Mouse (Mus musculus) liver, adult 2 months (tissue): ENCODE results near the gene Slc35d3. TPM values are rescaled to one million over a fixed set of nuclear protein-coding genes. Genes with fewer than 3 reads are reported as not detected.

ENCODE experiments used
- DNase-seq: peaks from one replicate; pipeline ENCODE4 v3.0.0-alpha.2; 2011; ENCODE audit warnings: low read depth, low spot score; ENCODE audit errors: extremely low read depth
- H3K27ac ChIP-seq: fragments of 200-500 bp; replicated peaks from 2 replicates; pipeline ENCODE4 v1.5.1; 2012; ENCODE audit warnings: low read depth, mild to moderate bottlenecking, control low read depth, inconsistent platforms, low read length; ENCODE audit not compliant: insufficient read depth
- H3K27me3 ChIP-seq: fragments of 200-500 bp; 2 replicates; pipeline ENCODE4 v1.6.1; 2012; ENCODE audit warnings: mild to moderate bottlenecking, moderate library complexity, low read length, inconsistent platforms; ENCODE audit not compliant: control insufficient read depth, insufficient read depth
- H3K36me3 ChIP-seq: fragments of 200-500 bp; 2 replicates; pipeline ENCODE4 v1.6.1; 2012; ENCODE audit warnings: low read length, inconsistent platforms; ENCODE audit not compliant: control insufficient read depth, insufficient read depth
- H3K4me1 ChIP-seq: fragments of 200-500 bp; 2 replicates; pipeline ENCODE4 v1.6.1; 2011; ENCODE audit warnings: low read length; ENCODE audit not compliant: control insufficient read depth, insufficient read depth
- H3K4me3 ChIP-seq: fragments of 200-500 bp; 2 replicates; pipeline ENCODE4 v1.5.1; 2011; ENCODE audit warnings: low read depth, mild to moderate bottlenecking, control low read depth, low read length, moderate library complexity; ENCODE audit not compliant: insufficient read depth
- H3K79me2 ChIP-seq: fragments of 200-500 bp; 2 replicates; pipeline ENCODE4 v1.6.1; 2012; ENCODE audit warnings: inconsistent platforms, mild to moderate bottlenecking, low read length, moderate library complexity; ENCODE audit not compliant: control insufficient read depth, insufficient read depth
- H3K9ac ChIP-seq: fragments of 200-500 bp; 2 replicates; pipeline ENCODE4 v1.6.1; 2012; ENCODE audit warnings: low read depth, mild to moderate bottlenecking, control low read depth, inconsistent platforms, low read length
- CTCF ChIP-seq: fragments of 200-500 bp; IDR thresholded peaks from 2 replicates; pipeline ENCODE4 v1.5.1; 2011; ENCODE audit warnings: low read depth, low read length, control low read depth
- POLR2A ChIP-seq: fragments of 200-500 bp; IDR thresholded peaks from 2 replicates; pipeline ENCODE4 v1.6.1; 2011; ENCODE audit warnings: low read length, control low read depth; ENCODE audit not compliant: insufficient read depth; ENCODE audit errors: extremely low read depth
- WGBS: fragments of 180-500 bp; shearing (Covaris S2); methylation state at CpG from one replicate; pipeline ENCODE4 v1.1.7; 2018; 5-methylcytosine and 5-hydroxymethylcytosine counted together
- polyA plus RNA-seq: library from polyadenylated mRNA; depleted of rRNA; stranded (reverse); fragments of >200 nt; gene quantifications from 2 replicates; pipeline ENCODE4 v1.2.3, GENCODE M21; 2012; rRNA removed
- total RNA-seq: library from RNA; depleted of rRNA; stranded (reverse); fragments of >200 nt; gene quantifications from 2 replicates; pipeline ENCODE4 v1.2.3, GENCODE M21; 2014; rRNA removed

The Slc35d3 gene
- total RNA-seq (not detected in 2 replicates), polyA plus RNA-seq (0.04 TPM in 1 of 2 replicates, not detected in the other)

DNA sequence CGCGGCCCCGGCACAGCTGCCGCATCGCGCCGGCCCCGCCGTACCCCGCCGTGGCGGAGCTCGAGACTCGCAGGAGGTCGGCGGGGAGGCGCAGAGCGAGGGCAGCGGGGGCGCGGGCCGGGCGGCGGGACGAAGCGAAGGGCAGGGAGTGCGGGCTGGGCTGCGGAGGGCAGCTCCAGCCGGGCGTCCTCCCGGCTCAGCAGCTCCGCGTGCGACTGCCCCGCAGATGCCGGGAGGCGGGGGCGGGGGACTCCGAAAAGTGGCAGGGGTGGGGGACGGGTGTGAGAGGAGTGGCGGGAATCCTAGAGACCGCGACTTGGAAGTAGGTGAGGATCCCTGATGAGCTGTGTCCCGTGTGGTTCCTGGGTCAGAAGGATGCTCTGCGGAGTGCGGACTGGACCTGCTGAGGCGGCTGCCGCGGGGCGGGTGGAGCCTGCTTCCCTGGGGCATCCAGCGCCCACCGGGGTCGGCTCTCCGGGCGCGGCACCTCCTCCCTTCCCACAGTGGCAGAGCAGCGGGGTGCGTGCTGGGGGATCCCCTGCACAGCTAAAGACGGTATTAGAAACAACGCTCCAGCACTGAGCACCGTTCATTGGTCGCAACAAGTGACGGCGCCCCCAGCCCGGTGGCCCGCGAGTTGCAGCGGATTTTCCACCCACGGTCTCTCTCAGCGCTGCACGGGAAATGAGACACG lies at the start of gene Slc35d3:
Slc35d3 (minus strand) TSS at position 462 of the 694 bp plus-strand sequence.
- Histone ChIP-seq H3K4me3 (peak within 1 kb of the TSS; percentile 30; the same call in 1 of the 2 replicates), H3K79me2 (no peaks in the 10 kb centered on the region), H3K27me3 (peaks cover 25% of the 10 kb centered on the region), H3K4me1 (peaks cover 2% of the 10 kb centered on the region; the same call in 1 of the 2 replicates), H3K9ac (no peak within 1 kb of the TSS), H3K36me3 (no peaks in the 10 kb centered on the region), H3K27ac (no peak within 1 kb of the TSS)
- DNase-seq, result no peak
- WGBS, result 1% methylated on average over 72 of the region's 72 CpGs
- TF ChIP-seq CTCF, result no peak
- TF ChIP-seq POLR2A, result no peak

DNA sequence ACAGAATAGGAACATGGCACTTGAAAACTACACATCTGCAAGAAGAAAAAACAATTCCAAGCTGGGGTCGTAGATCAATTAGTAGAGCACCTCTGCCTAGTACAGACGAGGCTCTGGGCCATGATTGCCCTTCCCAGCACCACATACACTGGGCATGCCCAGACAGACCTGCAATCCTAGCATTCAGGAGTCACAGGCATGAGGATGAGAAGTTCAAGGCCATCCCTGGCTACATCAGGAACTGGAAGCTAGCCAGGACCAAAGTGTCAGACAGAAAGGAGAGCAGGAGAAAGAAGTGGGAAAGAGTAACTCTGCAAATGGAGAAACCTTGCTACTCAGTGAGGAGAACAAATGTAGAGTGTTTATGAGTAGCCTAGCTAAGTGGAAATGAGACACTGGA lies 48.9 kb upstream of the Slc35d3 start:
- TF ChIP-seq POLR2A (no peak), CTCF (no peak)
- Histone ChIP-seq H3K4me1 (peaks cover 11% of the 10 kb centered on the region), H3K79me2 (no peaks in the 10 kb centered on the region; the same call in 1 of the 2 replicates), H3K27me3 (no peaks in the 10 kb centered on the region), H3K36me3 (peaks cover 10% of the 10 kb centered on the region), H3K27ac (no peak overlapping the region), H3K4me3 (no peak overlapping the region), H3K9ac (no peak overlapping the region)
- 23% methylated on average over 2 of the region's 2 CpGs for WGBS
- DNase-seq, result peak; percentile 78

GRCm38 (mm10) chr10:19893976-19894375 lies 42.7 kb upstream of the Slc35d3 start:
- TF ChIP-seq CTCF (0 out of 2 replicates have a peak, but pooled peaks have one; percentile 4), POLR2A (no peak)
- WGBS, result 18% methylated on average over 4 of the region's 4 CpGs
- Histone ChIP-seq H3K36me3 (peaks cover 22% of the 10 kb centered on the region), H3K79me2 (no peaks in the 10 kb centered on the region; the same call in 1 of the 2 replicates), H3K9ac (no peak overlapping the region), H3K27ac (no peak overlapping the region), H3K4me1 (no peaks in the 10 kb centered on the region), H3K27me3 (no peaks in the 10 kb centered on the region), H3K4me3 (no peak overlapping the region)
- peak; percentile 38 for DNase-seq

- Histone ChIP-seq H3K79me2 (no peaks in the 10 kb centered on the region; the same call in 1 of the 2 replicates), H3K27ac (no peak overlapping the region), H3K36me3 (peaks cover 22% of the 10 kb centered on the region), H3K4me1 (no peaks in the 10 kb centered on the region), H3K27me3 (no peaks in the 10 kb centered on the region), H3K4me3 (no peak overlapping the region), H3K9ac (no peak overlapping the region)
- TF ChIP-seq POLR2A, result no peak
- no peak for TF ChIP-seq CTCF
- 79% methylated on average over 6 of the region's 6 CpGs for WGBS
- DNase-seq, result no peak
Observed at GRCm38 (mm10) chr10:19893146-19893545, 41.9 kb upstream of the Slc35d3 start.

DNA sequence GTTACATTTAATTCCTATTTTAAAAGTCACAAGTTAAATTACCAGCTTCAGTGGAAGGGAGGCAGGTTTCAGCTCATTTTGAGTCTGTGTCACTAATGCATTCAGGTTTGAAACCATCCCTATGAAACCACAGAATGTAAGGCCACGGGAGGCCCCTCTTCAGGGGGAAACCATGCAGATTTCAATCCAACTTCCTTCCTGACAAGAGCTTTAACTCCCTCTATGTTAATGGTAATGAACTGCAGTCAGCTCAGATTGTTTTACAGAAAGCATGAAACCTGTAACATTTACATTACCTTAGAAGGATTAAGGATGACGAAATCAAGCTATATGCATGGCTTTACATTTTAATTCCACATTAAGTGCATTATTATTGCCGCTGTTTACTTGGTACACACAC lies 40.4 kb upstream of the Slc35d3 start:
- H3K79me2 ChIP-seq, result no peaks in the 10 kb centered on the region; the same call in 1 of the 2 replicates
- H3K4me1 ChIP-seq, result no peaks in the 10 kb centered on the region
- 85% methylated on average over 3 of the region's 3 CpGs for WGBS
- TF ChIP-seq CTCF, result no peak
- TF ChIP-seq POLR2A, result no peak
- no peaks in the 10 kb centered on the region for H3K27me3 ChIP-seq
- H3K4me3 ChIP-seq, result no peak overlapping the region
- peaks cover 23% of the 10 kb centered on the region for H3K36me3 ChIP-seq
- DNase-seq, result no peak
- H3K27ac ChIP-seq, result no peak overlapping the region
- no peak overlapping the region for H3K9ac ChIP-seq

DNA sequence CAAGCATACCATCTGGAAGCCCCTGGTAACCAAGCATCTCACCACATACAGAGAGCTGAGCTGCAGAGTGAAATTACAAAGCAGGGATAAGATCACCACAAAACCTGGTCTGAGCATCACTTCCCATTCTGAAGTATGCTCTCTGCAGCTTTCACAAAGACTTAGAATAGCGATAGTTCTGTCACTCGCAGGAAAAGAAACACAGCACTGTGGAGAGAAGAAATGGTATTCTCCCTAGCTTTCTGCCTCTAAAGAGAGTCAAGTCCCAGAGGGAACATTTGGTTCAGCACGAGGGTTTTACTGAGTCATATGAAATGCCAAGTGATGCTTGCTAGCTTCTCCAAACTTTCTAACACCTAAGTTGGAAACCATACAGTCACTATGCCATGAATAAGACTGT lies 38.6 kb upstream of the Slc35d3 start:
- no peak overlapping the region for H3K27ac ChIP-seq
- no peaks in the 10 kb centered on the region for H3K4me1 ChIP-seq
- H3K36me3 ChIP-seq, result peaks cover 26% of the 10 kb centered on the region
- H3K9ac ChIP-seq, result no peak overlapping the region
- H3K79me2 ChIP-seq, result no peaks in the 10 kb centered on the region; the same call in 1 of the 2 replicates
- H3K27me3 ChIP-seq, result no peaks in the 10 kb centered on the region
- no peak for DNase-seq
- no peak overlapping the region for H3K4me3 ChIP-seq
- 94% methylated on average over 3 of the region's 3 CpGs for WGBS
- TF ChIP-seq CTCF, result no peak
- TF ChIP-seq POLR2A, result no peak
